Mouse (Mus musculus) layer of hippocampus, postnatal 25 days (tissue): Measurements from ENCODE around the gene Kpnb1. TPM values are rescaled to one million over a fixed set of nuclear protein-coding genes. Genes with fewer than 3 reads are reported as not detected.

ENCODE experiments used
- DNase-seq, 2 experiments: peaks; one replicate each; pipeline ENCODE4 v3.0.0; 2022; ENCODE audit warnings: mixed read lengths in 2 of 2, low spot score in 1 of 2; ENCODE audit errors: extremely low spot score in 1 of 2
- total RNA-seq, 2 experiments: library from RNA; stranded (reverse); gene quantifications; 2 replicates each; pipeline ENCODE4 v1.2.3; 2021

Kpnb1 gene
- total RNA-seq, 2 experiments from 2014 or later, result 123 to 130 TPM

DNA sequence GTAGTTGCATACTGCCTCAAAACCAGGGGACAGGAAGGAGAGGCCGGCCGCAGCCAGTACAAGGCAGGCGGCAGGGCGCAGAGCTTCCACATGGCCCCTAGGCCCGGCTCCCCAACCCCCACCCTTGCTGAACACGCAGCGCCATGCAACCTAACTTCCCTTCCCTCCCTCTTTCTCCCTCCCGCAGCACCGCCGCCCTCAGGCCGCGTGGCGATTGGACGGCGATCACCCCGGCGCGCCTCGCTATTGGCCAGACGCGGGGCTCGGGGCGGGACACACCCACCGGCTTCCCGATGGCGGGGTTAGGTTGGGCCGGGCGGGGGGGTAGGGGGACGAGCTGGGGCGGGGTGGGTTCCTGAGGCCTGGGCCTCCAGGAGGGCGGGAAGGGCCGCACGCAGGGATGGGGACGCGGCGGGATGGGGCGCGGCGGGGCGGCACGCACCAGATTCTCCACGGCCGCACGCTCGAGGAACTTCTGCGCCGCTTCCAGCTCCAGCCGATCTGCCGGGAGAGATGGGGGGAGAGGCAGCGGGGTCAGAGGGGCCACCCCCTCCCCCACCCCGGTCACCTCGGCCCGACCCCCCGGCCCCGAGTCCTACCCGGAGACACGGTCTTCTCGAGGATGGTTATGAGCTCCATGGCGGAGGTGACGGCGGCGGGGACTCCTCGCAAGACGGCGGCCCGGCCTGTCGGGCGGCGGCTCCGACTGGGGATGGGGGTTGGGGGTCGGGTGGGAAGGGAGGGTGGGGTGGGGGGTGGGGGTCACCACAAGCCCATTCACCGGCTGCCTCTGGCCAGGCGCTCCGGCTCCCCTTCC, 526 bp downstream of the Kpnb1 start:
- DNase-seq, result peak; percentile 93 to 95

DNA sequence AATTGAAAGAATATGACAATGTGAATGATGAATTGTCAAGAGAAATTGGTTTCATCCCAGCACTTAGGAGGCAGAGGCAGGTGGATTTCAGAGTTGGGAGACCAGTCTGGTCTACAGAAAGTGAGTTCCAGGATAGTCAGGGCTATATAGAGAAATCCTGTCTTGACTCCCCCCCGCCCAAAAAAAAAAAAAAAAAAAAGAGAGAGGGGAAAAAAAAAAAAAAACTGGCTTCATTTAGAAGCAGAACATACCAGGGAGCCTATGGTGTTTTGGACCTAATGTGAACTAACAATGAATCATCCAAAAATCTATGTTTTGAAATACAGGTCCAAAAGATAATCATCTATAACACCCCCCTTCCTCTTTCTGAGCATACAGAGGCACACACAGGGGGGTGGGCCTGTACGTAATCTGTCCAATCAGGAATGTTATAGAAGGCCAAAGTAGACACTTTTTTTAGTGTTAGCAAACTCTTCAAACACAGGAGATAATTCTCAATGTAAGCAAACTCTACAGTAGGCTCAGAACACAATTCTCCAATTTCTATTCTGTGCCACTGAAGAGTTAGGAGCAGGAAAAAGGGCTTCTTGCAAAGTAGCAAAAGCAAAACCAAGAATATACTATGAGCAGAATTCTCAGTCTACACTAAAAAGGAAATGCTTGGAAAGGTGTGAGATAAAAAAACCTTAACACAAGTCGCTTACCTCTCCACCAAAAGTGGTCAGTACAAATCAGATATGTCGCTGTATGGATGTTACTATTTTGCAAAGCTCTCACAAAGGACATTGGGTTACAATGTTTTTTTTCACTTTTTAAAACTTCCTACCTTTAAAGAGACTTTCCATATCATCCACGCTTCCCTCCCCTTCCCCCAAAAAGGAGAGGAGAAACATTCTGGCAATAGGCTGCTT, 1.7 kb downstream of the Kpnb1 start:
- no peak for DNase-seq

DNA sequence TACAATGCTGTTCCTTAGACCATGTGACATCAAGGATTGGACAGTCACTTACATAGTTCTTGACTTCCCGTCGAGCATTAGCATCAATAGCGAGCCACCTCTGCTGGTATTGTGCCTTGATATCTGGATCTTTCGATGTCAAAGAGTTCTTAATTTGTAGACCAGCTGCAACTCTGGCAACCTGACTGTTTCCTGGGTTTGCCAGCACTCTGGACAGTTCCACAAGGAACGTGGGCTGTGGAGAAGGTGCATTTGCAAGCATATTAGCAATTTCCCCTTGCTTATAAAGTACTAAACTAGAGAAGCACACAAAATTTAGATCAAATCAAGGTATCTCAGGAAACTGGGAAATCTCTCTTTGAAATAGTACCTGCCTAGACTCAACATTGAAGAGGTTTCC, 2.8 kb downstream of the Kpnb1 start:
- no peak for DNase-seq

DNA sequence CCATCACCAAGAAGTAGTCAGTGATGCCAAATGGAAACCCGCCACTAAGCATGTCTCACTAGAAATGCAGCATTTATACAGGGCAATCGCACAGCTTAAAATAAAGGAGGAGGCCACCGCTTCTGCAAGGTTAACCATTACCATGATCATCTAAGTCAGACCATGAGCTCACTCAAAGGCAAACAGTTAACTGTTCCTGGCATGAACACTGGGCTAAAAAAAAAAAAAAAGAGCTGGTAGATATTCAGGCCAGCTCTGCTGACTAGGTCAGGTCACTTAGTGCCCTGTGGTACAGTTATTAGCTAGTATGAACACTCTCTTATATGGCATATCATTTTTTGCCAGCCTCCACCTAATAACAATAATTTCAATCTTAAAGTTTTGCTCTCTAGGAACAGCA, 5.2 kb downstream of the Kpnb1 start:
- DNase-seq, result no peak

DNA sequence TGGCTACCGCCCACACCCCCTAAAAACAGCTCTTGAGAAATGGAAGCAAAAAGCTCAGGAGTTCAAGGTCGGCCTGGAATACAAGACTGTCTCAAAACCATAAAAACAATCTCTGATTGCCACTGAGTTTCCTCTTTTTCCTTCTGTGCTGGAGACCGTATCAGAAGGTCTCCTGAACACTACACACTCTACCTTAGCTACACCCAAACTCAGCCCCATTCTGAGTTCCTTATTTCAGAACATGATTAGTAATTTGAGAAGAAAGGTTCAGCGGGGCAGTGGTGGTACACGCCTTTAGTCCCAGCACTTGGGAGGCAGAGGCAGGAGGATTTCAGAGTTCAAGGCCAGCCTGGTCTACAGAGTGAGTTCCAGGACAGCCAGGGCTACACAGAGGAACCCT, 6.6 kb downstream of the Kpnb1 start:
- DNase-seq, result no peak

DNA sequence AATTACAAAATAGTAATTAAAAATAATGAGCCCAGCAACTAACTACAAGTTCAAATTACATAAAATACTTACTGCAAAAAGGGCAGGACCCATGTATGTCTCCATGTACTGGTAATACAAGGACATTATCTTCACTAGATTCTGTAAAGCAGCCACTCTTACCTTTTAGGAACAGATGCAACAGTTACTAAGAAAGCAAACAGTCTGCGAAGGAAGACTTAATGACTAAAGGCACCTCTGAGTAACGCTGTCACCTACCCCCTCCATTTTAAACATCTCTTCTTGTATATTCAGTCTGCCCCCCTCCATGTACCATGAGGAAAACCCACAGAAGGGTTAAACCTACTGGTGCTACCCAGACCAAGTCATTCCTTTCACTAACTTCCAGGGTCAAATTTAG, 9.5 kb downstream of the Kpnb1 start:
- DNase-seq, result no peak

DNA sequence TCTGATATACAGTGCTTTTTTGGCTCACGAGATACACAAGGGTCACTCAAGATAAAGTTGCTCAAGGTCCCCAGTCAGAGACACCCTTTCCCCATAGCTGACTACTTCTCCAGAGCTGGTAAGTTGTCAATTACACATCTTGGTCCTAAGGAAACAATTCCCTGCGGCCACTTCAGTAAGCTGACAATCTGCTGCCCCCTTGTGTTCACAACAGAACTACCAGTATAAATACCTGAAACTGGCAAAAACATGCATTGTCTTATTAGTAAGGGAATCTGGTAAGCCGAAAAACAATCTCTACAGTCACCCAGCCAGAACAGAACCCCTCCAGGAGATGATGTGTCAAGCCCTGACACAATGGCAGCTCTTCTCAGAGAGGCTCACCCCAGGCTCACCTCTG, 10.8 kb downstream of the Kpnb1 start:
- peak in 1 of 2 experiments; percentile 42 for DNase-seq

DNA sequence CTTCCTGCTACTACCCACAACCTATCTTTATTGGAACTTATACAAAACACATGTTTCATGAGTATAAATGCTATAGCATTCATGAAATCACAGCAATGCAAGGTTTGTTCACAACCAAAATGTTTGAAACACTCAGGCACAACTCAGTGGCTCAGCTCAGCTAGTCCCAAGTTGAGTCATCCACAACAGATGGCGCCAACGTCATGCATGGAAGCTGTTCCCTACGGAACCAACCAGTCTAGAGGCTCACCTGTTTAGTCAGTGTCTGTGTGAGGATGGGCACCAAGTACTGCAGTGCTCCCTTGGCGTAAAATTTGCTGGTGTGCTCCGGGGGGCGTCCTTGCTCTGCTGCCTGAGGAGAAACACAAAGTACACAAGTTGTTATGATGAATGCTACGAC, 12.2 kb downstream of the Kpnb1 start:
- DNase-seq, result peak in 1 of 2 experiments; percentile 43

DNA sequence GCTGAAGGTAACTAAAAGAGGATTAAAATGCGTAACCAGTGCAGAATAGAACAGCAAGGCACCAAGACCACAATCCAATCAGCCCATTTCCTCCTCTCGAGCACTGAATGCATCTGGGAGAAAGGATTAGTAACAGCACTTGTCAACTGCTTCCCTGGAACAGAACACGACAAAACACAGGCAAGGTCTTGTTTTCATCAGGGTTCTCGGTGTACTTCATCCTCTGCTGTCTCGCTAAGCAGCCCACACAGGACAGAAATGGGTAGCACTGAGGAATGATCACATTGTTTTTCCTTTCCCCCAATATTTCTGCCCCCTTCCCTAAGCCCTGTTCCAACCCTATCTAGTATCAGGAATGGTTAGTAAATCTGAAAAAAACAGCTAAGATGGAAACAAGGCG, 27.3 kb downstream of the Kpnb1 start:
- no peak for DNase-seq

DNA sequence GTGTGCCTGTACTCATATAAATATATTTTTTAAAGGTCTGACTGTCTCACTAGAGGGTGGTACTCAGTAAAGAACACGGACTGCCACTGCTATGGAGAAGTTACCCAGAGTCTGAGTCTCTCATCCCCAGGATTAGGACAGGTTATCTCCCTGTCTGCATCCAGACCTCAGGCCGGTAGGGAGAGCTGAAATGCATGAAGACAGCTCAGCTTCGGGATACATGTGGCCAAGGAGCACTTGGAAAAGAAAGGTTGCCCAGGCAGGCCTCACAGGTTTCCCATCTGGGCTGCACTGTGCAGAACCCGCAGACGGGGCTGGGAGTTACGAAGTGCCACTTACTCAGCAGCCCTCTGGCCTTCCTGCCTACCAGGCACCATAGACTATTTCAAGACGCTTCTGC, 30.7 kb downstream of the Kpnb1 start:
- DNase-seq, result no peak

DNA sequence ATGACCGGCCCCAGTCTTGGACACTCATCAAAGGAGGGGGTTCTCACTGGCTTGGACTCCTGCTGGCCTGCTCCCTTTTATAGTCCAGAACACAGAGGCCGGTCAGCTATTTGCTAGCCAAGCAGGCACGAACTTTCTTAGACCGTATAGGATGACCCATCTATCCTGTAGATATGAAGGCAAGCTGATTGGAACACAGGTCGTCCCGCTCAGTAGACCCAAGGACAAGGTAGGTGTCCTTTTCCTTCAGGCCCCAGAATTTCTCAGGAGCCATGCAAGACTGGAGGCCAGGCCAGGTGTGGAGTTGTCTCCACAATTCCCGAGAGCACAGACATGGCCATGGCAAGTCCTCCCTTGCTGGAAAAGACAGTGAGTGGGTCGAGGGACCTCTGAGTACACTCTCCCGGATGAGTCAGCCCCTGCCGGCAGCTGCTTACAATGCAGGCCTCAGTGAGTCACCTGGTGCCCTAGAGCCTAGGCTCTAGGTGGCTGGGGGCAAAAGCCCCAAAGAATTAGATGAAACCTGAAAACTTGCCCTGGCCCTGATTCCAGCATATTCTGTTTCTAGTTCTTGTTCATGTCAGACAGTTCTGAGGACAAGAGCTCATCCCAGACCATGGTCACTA, 34.9 kb downstream of the Kpnb1 start:
- DNase-seq, result no peak

DNA sequence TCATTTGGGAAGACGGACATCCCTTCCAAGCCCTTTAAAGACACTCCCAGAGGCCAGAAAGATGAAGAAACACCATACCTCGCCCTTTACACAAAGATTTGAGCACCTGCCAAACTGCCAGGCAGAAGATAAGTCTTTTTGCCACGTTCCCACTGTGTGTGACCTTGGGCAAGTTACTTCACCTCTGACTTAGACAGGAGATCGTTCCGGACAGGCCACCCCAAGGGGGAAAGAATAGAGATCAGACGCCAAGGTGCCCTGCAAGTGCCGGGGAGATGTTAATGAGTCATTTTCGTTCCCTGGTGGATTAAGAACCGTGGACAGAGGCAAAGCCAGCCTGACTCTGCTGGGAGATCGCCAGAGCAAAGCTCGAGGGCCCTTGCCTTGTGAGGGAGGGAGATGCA, 35.7 kb downstream of the Kpnb1 start:
- DNase-seq, result no peak

DNA sequence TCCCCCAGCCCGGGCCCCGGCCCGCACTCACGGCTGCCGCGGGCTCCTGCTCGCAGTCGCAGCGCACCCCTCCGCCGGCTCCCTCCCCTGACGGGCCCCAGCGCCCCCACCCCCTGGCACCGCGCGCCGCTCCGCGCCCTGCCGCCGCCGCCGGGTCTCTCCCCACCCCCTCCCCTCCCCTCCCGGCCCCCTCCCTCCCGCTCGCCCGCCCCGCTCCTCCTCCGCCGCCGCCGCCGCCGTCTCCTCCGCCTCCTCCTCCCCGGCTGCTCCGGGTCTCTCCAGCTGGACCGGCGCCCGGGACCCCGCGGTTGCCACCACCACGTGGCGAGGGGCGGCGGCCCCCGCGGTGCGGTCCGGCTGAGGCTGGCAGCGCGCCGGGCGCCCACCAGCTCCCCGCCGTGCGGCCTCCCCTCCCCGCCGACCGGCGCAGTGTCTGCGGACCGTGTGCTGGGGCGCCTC, 36.3 kb downstream of the Kpnb1 start, which contains the start of gene Tbkbp1:
Gene Tbkbp1, minus strand, starts transcription at position 153 of the 459 bp plus-strand sequence.
- peak; percentile 58 to 66 for DNase-seq

DNA sequence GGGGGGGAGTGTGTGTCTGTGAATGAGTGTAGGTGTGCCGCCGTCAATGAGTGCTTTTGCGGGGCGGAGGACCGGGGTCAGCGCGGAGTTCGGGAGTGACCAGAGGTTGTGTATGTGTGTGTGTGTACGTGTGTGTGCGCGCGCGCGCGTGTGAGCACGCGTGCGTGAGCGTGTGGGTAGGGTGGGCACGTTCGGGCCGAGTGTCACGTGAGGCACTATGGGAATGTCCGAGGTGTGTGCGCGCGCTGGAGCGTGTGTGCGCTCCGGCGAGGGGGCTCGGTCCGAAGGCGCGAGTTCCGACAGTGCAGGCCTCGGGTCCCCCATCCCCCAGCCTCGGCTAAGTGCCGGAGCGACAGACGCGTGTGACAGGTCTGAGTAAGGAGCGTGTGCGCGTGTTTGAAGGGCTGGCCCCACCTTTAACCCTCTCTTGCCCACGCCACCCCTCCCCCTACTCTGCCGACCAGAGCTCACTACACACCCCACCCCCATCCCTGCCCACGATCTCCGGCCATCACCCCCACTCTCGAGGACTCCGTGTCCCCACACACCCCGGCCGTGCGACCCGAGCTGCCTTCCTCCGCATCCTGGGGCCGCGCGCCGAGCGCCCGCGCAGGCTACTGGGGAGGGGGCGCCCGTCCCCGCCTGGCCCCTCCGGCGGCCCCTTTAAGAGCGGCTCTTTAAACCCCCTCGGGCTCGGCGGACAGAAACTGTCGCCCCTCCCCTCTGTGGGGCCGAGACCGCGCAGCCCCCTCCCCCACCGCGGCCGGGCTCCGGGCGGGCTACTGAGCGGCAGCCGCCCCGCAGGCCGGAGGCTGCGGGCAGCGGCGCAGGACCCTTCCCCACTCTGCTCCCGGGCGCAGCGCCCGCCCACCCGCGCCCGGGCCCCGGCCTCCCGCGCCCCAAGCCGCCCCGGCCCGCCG, 37.0 kb downstream of the Kpnb1 start:
- DNase-seq, result peak; percentile 53 to 55

DNA sequence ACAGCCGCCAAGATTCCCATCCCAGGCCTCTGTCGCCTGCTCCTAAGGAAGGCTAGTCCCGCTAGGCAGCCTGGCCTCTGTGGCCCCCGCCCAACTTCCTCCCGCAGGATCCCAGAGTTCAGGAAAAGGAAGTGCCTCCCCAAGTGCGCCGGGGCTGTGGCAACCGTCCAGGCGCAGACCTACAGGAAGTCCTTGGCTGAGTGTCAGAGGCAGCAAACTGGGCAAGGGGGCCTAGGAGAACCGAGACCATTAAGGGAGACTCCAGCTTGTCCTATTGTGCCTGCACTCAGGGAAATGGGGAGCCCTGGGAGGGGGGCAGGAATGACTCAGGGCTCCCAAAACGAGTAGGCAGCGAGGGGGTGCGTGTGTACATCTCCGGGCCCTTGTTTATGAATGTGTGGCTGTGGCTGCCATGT, 37.7 kb downstream of the Kpnb1 start:
- peak; percentile 41 to 51 for DNase-seq

DNA sequence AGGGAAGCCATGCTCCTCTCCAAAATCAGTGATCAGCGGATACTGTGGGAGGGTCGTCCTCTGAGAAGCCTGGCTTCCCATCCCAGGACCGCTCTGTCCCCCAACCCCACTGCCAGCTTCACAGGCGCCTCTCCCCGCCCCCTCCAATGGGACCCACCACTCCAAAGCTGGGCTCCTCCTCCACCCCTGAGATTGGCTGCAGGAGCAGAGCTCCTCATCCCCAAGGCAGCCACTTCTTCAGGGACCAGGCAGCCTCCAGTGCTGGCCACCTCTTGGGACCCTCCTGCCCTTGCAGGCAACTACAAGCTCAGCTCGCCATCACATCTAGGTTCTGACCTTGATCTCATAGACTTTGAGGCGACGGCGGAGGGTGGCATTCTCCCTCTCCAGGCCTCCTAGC, 38.7 kb downstream of the Kpnb1 start:
- no peak for DNase-seq

DNA sequence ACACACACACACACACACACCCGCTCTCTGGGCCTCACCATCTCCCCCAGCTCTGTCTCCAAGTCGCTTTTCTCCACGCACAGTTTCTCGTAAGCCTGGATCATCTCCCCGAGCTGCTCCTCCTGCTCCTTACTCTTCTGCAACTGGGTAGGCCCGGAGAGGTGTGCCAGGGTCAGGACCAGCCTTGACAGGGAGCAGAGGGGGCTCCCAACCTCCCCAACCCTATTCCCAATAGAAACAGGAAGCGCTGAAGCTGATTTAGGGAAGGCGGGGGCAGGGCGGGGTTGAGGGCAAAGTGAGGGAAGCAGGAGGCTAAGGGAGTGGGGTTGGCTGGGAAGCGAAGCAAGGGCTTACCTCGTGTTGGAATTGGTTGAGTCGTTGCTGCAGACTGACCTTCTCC, 39.1 kb downstream of the Kpnb1 start:
- DNase-seq, result no peak

DNA sequence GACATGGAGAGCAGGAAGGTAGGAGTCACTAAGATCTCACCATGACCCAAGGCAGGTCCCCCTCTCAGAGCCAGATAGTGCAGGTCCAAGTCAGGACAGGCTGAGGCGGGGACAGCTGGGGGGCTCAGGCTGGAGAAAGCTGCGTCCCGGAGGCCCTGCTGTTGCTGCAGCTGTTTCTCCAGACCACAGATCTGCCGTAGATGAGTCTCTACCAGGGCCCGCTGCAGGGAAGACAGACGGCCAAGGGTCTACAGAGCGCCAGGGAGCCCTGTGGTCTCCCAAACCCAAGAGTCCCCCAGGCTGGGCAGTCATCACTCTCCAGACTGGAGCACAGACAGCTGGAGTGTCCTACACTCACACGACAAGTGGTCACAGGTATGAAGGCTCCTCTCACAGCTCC, 40.3 kb downstream of the Kpnb1 start:
- no peak for DNase-seq

DNA sequence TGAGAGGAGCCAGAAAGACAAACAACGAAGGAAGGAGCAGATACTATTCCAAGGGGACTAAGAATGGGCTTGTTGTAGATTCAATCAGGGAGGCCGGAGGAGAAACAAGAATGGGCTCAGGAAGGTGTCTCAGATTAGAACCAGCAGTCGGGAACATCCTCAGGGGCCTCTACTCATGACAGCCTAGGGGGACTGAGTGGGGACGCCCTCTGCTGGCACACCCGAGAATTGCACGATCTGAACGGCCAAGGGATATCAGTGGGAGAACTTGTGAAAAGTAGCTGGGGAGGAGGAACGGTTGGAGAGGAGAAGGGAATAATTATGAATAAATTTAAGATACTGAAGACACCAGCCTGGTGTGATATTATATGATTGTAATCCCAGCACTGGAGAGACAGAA, 41.0 kb downstream of the Kpnb1 start:
- peak; percentile 76 to 92 for DNase-seq

DNA sequence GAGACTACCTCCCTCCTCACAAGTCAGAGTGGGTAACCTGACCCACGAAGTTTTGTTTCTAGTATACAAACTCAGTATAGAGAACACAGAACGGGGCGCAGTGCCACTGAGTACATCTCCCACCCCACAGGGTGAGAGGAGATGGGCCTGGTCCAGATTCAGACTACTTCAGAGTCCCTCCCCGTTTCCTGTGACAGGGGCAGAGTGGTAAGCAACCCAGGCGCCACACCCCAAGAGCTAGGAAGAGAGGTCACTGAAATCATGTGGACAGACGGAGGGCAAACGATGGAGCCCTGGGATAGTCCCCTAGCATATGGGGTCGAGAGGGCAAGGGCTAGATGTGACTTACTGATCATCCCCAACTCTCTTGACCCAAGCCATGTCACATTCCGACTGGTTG, 41.7 kb downstream of the Kpnb1 start:
- no peak for DNase-seq
